ENCODE assay signal across 8 mouse cellular contexts in genomic region chr19:33222595-33223223, GRCm38 (mm10).
DNase-seq lines count a peak whose midpoint lies in the region; ATAC-seq and TF ChIP-seq lines count a peak whose summit lies in the region.
"Had no signal": no experiment of that assay in that cellular context is flagged by ENCODE, and none has a peak within 500 bp of the region (broad histone marks: within the 10 kb centered on the region; RNA-seq: fewer than 3 reads in every experiment).

No protein-coding gene starts in this region.

- H3K27me3 ChIP-seq in CH12.LX (replicated peaks) = no peaks in the 10 kb centered on the region
- H3K27me3 ChIP-seq in forebrain, embryonic 13.5 days = no peaks in the 10 kb centered on the region
- H3K27me3 ChIP-seq: lung, embryonic 15.5 days had no signal

- peak; percentile 74 for TF ChIP-seq EP300 in CH12.LX (IDR thresholded peaks at IDR 0.05; ENCODE audit: low read length)

- intact Hi-C loops in left cerebral cortex, postnatal 10 days (cut with DNase I) = loop anchor here (5.0 kb wide), 1 partner anchor 120 kb away; no protein-coding TSS in a partner anchor

- H3K4me3 ChIP-seq in CH12.LX (replicated peaks in 1 of 3; ENCODE audit: low read depth in 2 of 3, low read length in 2 of 3, poor library complexity in 1 of 3) = peak overlapping the region in 1 of 3 experiments; percentile 24
- peak overlapping the region; percentile 1 for H3K4me3 ChIP-seq in bone marrow, adult 2 months (replicated peaks; ENCODE audit: control insufficient read depth, low read depth, low read length)
- H3K4me3 ChIP-seq in forebrain, embryonic 13.5 days = no peak overlapping the region
- H3K4me3 ChIP-seq: lung, embryonic 15.5 days had no signal

- in situ Hi-C loops in CH12.LX (cut with MboI; ENCODE audit: low pct_ligation_motif_present, low pct_unique_long_range_greater_than_20kb, low sequenced_read_pairs) = loop anchor here (10.0 kb wide), 1 partner anchor 268 kb away; no protein-coding TSS in a partner anchor

- dilution Hi-C loops in CH12.LX (cut with MboI; ENCODE audit: extremely low pct_ligation_motif_present, extremely low pct_unique_long_range_greater_than_20kb, low sequenced_read_pairs) = no loop called here

- H3K9ac ChIP-seq in CH12.LX (ENCODE audit: insufficient read depth, low read depth) = peak overlapping the region; percentile 21; the same call in 1 of the 2 replicates
- H3K9ac ChIP-seq in forebrain, embryonic 13.5 days = no peak overlapping the region
- H3K9ac ChIP-seq: lung, embryonic 15.5 days had no signal

- H3K4me1 ChIP-seq in CH12.LX (ENCODE audit: control insufficient read depth in 1 of 2, insufficient read depth in 2 of 2) = peaks cover 22 to 52% of the 10 kb centered on the region in 2 experiments
- peaks cover 2% of the 10 kb centered on the region; the same call in 1 of the 2 replicates for H3K4me1 ChIP-seq in bone marrow, adult 2 months (ENCODE audit: control insufficient read depth, insufficient read depth, low read length)
- peaks cover 14% of the 10 kb centered on the region for H3K4me1 ChIP-seq in forebrain, embryonic 13.5 days

- peak overlapping the region; percentile 35; the same call in 1 of the 2 replicates for H3K4me2 ChIP-seq in CH12.LX (ENCODE audit: insufficient read depth, low read depth, poor library complexity, severe bottlenecking)
- H3K4me2 ChIP-seq in forebrain, embryonic 13.5 days = no peak overlapping the region
- H3K4me2 ChIP-seq: lung, embryonic 15.5 days had no signal

- no peaks in the 10 kb centered on the region for H3K36me3 ChIP-seq in CH12.LX (replicated peaks in 1 of 2; ENCODE audit: control insufficient read depth in 1 of 2, insufficient read depth in 1 of 2, low read length in 1 of 2)
- H3K36me3 ChIP-seq in forebrain, embryonic 13.5 days (ENCODE audit: poor library complexity, severe bottlenecking) = no peaks in the 10 kb centered on the region
- H3K36me3 ChIP-seq: lung, embryonic 15.5 days had no signal

- H3K79me2 ChIP-seq in CH12.LX (replicated peaks; ENCODE audit: control insufficient read depth, extremely low read depth, insufficient read depth, poor library complexity, severe bottlenecking) = no peaks in the 10 kb centered on the region

- TF ChIP-seq RAD21 in CH12.LX (IDR thresholded peaks at IDR 0.05; ENCODE audit: low read depth, low read length) = peak; percentile 9

- DNase-seq in CH12.LX (ENCODE audit: extremely low read depth) (peak; percentile 85), liver (peak; percentile 18)
- peak; percentile 22 for DNase-seq in skeletal muscle tissue, adult 2 months (ENCODE audit: low read depth, low spot score)
- no peak for DNase-seq in left cerebral cortex, postnatal 10 days (ENCODE audit: extremely low spot score in 1 of 2, low spot score in 2 of 2)
- DNase-seq in urinary bladder, postnatal 14 days (ENCODE audit: low spot score) = no peak

- ATAC-seq in forebrain, embryonic 13.5 days = no peak

- H3K9me3 ChIP-seq in CH12.LX (replicated peaks; ENCODE audit: low read length) = no peaks in the 10 kb centered on the region
- H3K9me3 ChIP-seq in forebrain, embryonic 13.5 days (replicated peaks) = no peaks in the 10 kb centered on the region
- H3K9me3 ChIP-seq: lung, embryonic 15.5 days had no signal

- WGBS in bone marrow, adult 2 months = 2% methylated on average over 12 of the region's 12 CpGs
- 22% methylated on average over 12 of the region's 12 CpGs for WGBS in forebrain, embryonic 13.5 days

- H3K27ac ChIP-seq in CH12.LX (ENCODE audit: insufficient read depth, low read depth) = peak overlapping the region; percentile 91
- peak overlapping the region; percentile 59 for H3K27ac ChIP-seq in bone marrow, adult 2 months (ENCODE audit: control insufficient read depth, insufficient read depth, low read depth, low read length, poor library complexity)
- no peak overlapping the region for H3K27ac ChIP-seq in forebrain, embryonic 13.5 days

- TF ChIP-seq CTCF in CH12.LX (conservative IDR thresholded peaks at IDR 0.05 in 1 of 2, IDR thresholded peaks at IDR 0.05 in 1 of 2; ENCODE audit: low read depth in 2 of 2, low read length in 2 of 2) = no peak
- TF ChIP-seq CTCF in bone marrow, adult 2 months (IDR thresholded peaks at IDR 0.05; ENCODE audit: control insufficient read depth, insufficient read depth, low read length) = no peak

- 0 out of 2 replicates have a peak, but pooled peaks have one; percentile 16 for TF ChIP-seq POLR2A in CH12.LX (IDR thresholded peaks at IDR 0.05; ENCODE audit: low read depth, low read length)
- TF ChIP-seq POLR2A in bone marrow, adult 2 months (IDR thresholded peaks at IDR 0.05; ENCODE audit: borderline replicate concordance, control insufficient read depth, low read depth, low read length) = no peak

TF ChIP-seq in CH12.LX, 34 proteins besides CTCF, POLR2A, EP300 and RAD21:
- TF ChIP-seq MYC (IDR thresholded peaks at IDR 0.05; ENCODE audit: low read depth, low read length) (peak; percentile 73), CHD1 (IDR thresholded peaks at IDR 0.05; ENCODE audit: low read depth, low read length) (peak; percentile 84), SMC3 (IDR thresholded peaks at IDR 0.05; ENCODE audit: low read depth, low read length) (peak; percentile 17; the same call in 1 of the 2 replicates), ETS1 (conservative IDR thresholded peaks at IDR 0.05; ENCODE audit: low read depth, low read length) (peak; percentile 67), HCFC1 (IDR thresholded peaks at IDR 0.05; ENCODE audit: low read depth, low read length) (no peak), RCOR1 (conservative IDR thresholded peaks at IDR 0.05; ENCODE audit: low read depth, low read length) (peak; percentile 72), BHLHE40 (IDR thresholded peaks at IDR 0.05; ENCODE audit: low read depth, low read length) (no peak; the same call in none of the 2 replicates), KAT2A (IDR thresholded peaks at IDR 0.05; ENCODE audit: insufficient replicate concordance, low read length) (no peak), MAX (IDR thresholded peaks at IDR 0.05; ENCODE audit: low read length) (peak; percentile 58), USF2 (conservative IDR thresholded peaks at IDR 0.05; ENCODE audit: low read depth, low read length) (no peak), TBP (conservative IDR thresholded peaks at IDR 0.05; ENCODE audit: low read depth, low read length) (0 out of 2 replicates have a peak, but pooled peaks have one; percentile 13), CHD2 (IDR thresholded peaks at IDR 0.05; ENCODE audit: low read length) (peak; percentile 44), USF1 (IDR thresholded peaks at IDR 0.05; ENCODE audit: low read depth, low read length) (no peak), POLR2AphosphoS2 (IDR thresholded peaks at IDR 0.05; ENCODE audit: low read depth, low read length) (no peak), MEF2A (IDR thresholded peaks at IDR 0.05; ENCODE audit: borderline replicate concordance, low read depth, low read length) (peak; percentile 92), JUND (conservative IDR thresholded peaks at IDR 0.05; ENCODE audit: low read depth, low read length) (0 out of 2 replicates have a peak, but pooled peaks have one; percentile 34), MAFK (IDR thresholded peaks at IDR 0.05; ENCODE audit: insufficient replicate concordance, low read length) (peak; percentile 54; the same call in 1 of the 2 replicates), ZMIZ1 (IDR thresholded peaks at IDR 0.05; ENCODE audit: low read depth, low read length) (0 out of 2 replicates have a peak, but pooled peaks have one; percentile 50), SIN3A (IDR thresholded peaks at IDR 0.05; ENCODE audit: low read length) (peak; percentile 81), GABPA (IDR thresholded peaks at IDR 0.05; ENCODE audit: insufficient replicate concordance, low read depth, low read length) (no peak), NRF1 (IDR thresholded peaks at IDR 0.05; ENCODE audit: low read depth, low read length) (no peak), ZNF384 (IDR thresholded peaks at IDR 0.05; ENCODE audit: low read depth, low read length) (peak; percentile 81), TCF12 (IDR thresholded peaks at IDR 0.05; ENCODE audit: low read depth, low read length) (peak; percentile 64), UBTF (IDR thresholded peaks at IDR 0.05; ENCODE audit: low read depth, low read length) (0 out of 2 replicates have a peak, but pooled peaks have one; percentile 45), IRF4 (IDR thresholded peaks at IDR 0.05; ENCODE audit: low read depth, low read length) (peak; percentile 79), JUN (IDR thresholded peaks at IDR 0.05; ENCODE audit: insufficient read depth, low read depth, low read length) (0 out of 2 replicates have a peak, but pooled peaks have one; percentile 13), ZKSCAN1 (IDR thresholded peaks at IDR 0.05; ENCODE audit: borderline replicate concordance, low read depth, low read length) (no peak), ELF1 (IDR thresholded peaks at IDR 0.05; ENCODE audit: low read depth, low read length) (no peak; the same call in 1 of the 2 replicates), MAZ (IDR thresholded peaks at IDR 0.05; ENCODE audit: low read depth, low read length) (no peak), MXI1 (IDR thresholded peaks at IDR 0.05; ENCODE audit: low read depth, low read length) (peak; percentile 59; the same call in 1 of the 2 replicates)

Comparison
In these comparisons a context has a peak if more than half of its experiments do, and no peak if none do; other contexts are left out.
1. DNase-seq: peak in CH12.LX (single experiment), liver (single experiment) and skeletal muscle tissue, adult 2 months (single experiment); none in left cerebral cortex, postnatal 10 days (0 of 2) and urinary bladder, postnatal 14 days (single experiment).